8 mouse cellular contexts compared by ENCODE assay signal in the genomic region with DNA sequence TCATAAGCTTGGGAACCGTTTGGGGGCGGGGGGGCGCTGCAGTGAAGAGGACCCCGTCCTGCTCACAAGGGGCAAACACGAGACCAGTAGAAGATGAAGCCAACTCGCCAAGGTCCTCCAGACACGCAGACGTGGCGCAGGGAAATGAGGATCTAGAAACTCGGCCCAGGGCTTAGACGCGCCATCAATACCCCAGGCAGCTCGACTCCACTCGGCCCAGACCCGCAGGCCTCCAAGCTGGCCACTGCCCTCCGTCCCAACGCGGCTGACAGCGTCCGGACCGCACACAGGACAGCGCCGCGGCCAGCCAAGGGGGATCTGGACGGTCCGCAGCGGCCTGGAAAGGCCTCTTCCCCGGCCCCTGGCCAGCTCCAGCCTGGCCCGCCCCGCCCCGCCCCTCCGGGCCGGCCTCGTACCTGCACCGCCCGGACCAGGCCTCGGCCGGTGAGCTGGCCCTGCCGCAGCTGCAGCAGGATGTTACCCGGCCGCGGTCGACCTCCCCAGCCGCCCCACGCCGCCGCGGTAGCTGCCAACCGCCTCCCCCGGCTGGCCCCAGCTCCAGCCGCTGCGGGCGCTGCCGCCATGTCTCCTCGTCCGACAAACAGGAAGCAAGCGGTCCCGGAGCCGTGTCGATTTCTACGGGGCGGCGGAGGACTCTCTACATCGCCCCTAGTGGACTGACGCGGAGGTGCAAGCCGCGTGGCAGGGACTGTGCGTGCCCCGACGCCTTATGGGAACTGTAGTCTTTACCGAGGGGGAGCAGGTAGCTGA. TPM values are rescaled to one million over a fixed set of nuclear protein-coding genes. Genes with fewer than 3 reads are reported as not detected.
DNase-seq lines count a peak whose midpoint lies in the region; ATAC-seq and TF ChIP-seq lines count a peak whose summit lies in the region.

A gene (minus strand): TSS at position 662 of the 771 bp plus-strand sequence.

- peak within 1 kb of the TSS; percentile 88 for H3K4me3 ChIP-seq in hindbrain, embryonic 10.5 days
- H3K4me3 ChIP-seq in lung, postnatal 0 days (ENCODE audit: low read depth, low read length): peak within 1 kb of the TSS; percentile 96

- peak; percentile 98 for TF ChIP-seq CTCF in lung, postnatal 0 days (IDR thresholded peaks at IDR 0.05)

- ATAC-seq in frontal cortex, adult (ENCODE audit: low TSS enrichment): peak; percentile 94
- peak; percentile 97 for ATAC-seq in lung, postnatal 0 days

- no peaks in the 10 kb centered on the region for H3K27me3 ChIP-seq in hindbrain, embryonic 10.5 days (ENCODE audit: insufficient read depth, poor library complexity, severe bottlenecking)
- no peaks in the 10 kb centered on the region for H3K27me3 ChIP-seq in lung, postnatal 0 days (replicated peaks; ENCODE audit: insufficient read depth, low read length)

- DNase-seq in MEL-GATA-1-ER (ENCODE audit: extremely low read depth, low read depth): peak; percentile 75
- DNase-seq in cerebellum, adult 8-10 months: peak; percentile 99
- DNase-seq in hindbrain, embryonic 10.5 days (ENCODE audit: low spot score): peak; percentile 97
- DNase-seq in layer of hippocampus, adult 9-11 months: peak; percentile 94
- DNase-seq in lung, postnatal 0 days (ENCODE audit: low spot score): peak; percentile 96
- DNase-seq in ovary, postnatal 14 days (ENCODE audit: low spot score): peak; percentile 98
- peak; percentile 98 for DNase-seq in thymus, postnatal 14 days

- H3K4me1 ChIP-seq in hindbrain, embryonic 10.5 days (replicated peaks): peaks cover 24% of the 10 kb centered on the region
- no peaks in the 10 kb centered on the region for H3K4me1 ChIP-seq in lung, postnatal 0 days (ENCODE audit: insufficient read depth, low read depth, low read length)

- peak within 1 kb of the TSS; percentile 97 for H3K9ac ChIP-seq in lung, postnatal 0 days (replicated peaks; ENCODE audit: low read depth)

- H3K4me2 ChIP-seq in lung, postnatal 0 days (replicated peaks; ENCODE audit: low read depth, low read length): peak within 1 kb of the TSS; percentile 70

- no peaks in the 10 kb centered on the region for H3K9me3 ChIP-seq in hindbrain, embryonic 10.5 days
- no peaks in the 10 kb centered on the region for H3K9me3 ChIP-seq in lung, postnatal 0 days (ENCODE audit: low read length)

- peaks cover 10% of the 10 kb centered on the region for H3K36me3 ChIP-seq in hindbrain, embryonic 10.5 days
- no peaks in the 10 kb centered on the region for H3K36me3 ChIP-seq in lung, postnatal 0 days (ENCODE audit: insufficient read depth, low read length)

- no peak for TF ChIP-seq EP300 in lung, postnatal 0 days (IDR thresholded peaks at IDR 0.05)

- under 1% methylated on average over 71 of the region's 72 CpGs for WGBS in hindbrain, embryonic 10.5 days
- 3% methylated on average over 61 of the region's 72 CpGs for WGBS in lung, postnatal 0 days

- H3K27ac ChIP-seq in hindbrain, embryonic 10.5 days: peak within 1 kb of the TSS; percentile 94
- H3K27ac ChIP-seq in lung, postnatal 0 days (ENCODE audit: low read length): peak within 1 kb of the TSS; percentile 87

RNA-seq across cellular contexts. Expression of the gene that starts here (rescaled TPM):
- polyA plus RNA-seq in hindbrain, embryonic 10.5 days (2016; fragmentation: Nextera tagmentation; extraction: Ambion mirVana): 133 and 160 TPM in 2 replicates
- 83.5 and 86.0 TPM in 2 replicates for polyA plus RNA-seq in lung, postnatal 0 days (2015; fragmentation: Nextera tagmentation; extraction: Ambion mirVana)

Comparison
In these comparisons a context has a peak if more than half of its experiments do, and no peak if none do; other contexts are left out.
1. Peak in every context shown above with its lines: DNase-seq, ATAC-seq, H3K4me3 ChIP-seq and H3K27ac ChIP-seq.